Mouse (Mus musculus): ENCODE measurements around the gene Hmcn1.

Gene Hmcn1

DNA sequence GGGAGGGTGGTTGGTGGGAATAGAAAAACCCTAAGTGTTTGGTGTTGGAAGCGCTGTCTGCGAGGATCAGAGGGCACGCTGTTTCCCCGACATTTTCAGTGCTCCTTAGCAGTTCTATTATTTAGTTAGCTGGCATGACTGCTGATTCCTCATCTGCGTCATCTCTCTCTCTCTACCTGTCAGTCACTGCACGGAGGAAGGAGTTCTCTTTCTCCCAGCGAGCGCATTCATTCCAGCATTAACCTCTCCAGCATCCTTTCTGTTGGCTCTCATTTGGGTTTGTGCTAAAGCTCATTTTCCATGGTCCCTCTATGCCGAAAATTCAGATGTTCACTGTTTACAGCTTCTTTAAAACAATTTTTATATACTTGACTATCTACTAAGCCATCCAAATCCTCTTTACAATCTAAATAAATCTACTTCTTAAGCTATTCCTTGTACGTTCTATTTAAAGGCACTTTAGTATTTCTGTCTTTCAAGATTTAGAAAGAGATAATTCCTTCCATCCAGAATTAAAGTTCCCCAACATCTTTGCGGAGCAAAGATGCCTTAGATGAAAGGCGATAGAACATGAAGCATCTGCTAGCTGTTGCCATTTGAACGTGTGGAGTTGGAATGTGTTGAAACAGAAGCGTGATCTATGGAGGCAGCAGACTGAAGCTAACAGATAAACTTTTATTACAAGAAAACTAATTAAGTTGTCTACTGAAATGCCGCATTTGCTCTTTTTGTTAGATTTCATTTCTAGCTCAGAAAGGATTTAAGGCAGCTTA lies 210.0 kb downstream of the Hmcn1 start:
- DNase-seq (ENCODE audit: low spot score in 2 of 2) = no peak

DNA sequence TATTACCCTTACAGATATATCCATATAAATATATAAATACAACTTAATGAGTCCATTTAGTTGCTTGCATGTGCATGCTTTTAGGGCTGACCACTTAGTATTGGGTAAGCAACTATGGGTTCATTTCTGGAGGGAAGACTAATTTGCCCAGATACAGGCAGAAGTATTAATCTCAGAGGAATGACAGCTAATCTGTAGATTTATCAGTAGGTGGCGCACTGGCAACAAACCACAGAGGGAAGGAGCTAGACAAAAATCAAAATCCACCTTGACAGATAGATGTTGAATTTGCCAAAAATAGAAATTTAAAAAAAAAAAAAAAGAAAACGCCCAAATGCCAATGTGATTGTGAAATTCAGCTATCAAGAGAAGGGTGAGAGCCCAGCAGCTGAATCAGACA lies 213.3 kb downstream of the Hmcn1 start:
- no peak for DNase-seq (ENCODE audit: low spot score in 2 of 2)

DNA sequence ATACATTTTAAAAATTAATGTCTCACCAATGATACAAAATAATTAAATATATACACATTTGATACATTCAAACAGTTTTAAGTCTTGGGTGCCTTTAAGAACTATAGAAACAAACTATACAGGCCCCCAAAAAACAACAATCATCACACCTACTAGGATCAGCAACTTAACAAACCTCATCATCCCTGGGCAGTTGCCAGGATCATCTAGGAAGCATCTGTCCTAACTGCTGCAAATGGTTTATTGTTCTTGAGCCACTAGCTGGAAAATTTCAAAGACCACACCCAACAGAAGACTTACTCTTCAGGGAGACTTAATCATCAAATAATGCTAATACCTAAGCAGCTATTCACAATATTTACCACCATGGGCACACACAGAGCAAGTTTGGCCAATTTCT lies 216.5 kb downstream of the Hmcn1 start:
- DNase-seq (ENCODE audit: low spot score in 2 of 2) = no peak

DNA sequence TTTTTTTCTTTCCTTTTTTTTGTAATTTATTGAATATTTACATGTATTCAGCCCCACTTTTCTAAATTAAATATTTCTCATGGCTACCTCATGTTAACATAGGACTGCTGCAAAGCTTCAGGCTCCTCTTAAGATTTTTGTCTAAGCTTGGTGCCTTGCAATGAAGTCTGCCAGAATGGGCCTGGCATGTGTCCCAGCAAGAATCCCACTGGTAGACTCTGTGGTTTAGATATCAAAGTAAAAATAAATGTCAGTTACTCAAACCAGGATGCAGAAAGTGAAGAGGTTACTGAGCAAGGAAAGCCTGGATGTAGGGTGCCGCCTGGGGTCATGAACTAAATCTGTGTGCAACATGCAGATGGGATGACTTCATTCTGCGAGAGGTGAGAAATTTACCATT lies 217.5 kb downstream of the Hmcn1 start:
- no peak for DNase-seq (ENCODE audit: low spot score in 2 of 2)

DNA sequence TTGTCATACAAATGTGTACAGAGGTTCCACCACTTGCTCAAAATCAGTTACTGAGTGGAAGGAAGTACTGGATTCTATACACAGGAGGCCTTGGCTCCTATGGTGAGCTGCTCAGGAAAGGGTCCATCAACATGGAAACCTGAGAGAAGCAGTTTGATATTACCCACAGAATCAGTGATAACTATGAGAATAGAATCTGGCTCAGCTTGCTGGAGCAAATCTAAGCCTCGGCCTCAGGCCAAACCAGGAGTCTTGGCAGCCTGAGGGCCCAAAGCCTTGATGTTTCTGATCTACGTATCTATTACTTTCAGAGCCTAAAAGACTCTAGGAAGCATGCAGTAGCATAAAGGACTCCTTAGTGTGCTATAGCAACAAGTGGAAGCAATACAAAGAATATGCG lies 220.3 kb downstream of the Hmcn1 start:
- no peak for DNase-seq (ENCODE audit: low spot score in 2 of 2)

DNA sequence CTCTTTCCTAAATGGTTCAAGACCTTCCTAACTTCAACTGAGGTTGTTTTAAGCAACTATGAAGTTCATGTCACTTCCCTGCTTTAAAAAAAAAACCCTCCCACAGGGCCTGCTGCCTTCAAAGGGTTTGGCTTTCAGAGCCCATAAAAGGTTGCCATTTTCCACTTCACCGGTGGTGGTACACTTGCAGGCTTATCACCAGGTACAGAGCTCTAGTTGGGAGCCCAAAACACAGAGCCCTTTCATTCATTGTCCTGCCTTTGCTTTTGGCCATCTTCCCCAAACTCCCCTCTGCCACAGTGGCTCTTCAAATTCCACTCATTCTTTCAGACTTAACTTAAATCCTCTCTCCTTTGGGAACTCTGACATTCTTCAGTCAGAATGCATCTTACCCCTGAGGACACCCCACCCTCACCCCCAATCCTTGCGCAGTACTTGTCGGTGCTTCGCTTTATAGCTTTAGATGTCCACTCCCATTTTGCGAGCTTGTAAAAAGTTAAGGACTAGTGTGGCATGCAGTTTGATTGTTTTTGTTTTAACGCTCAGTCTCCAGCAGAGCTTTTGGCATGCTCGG lies 222.2 kb downstream of the Hmcn1 start:
- no peak for DNase-seq (ENCODE audit: low spot score in 2 of 2)

DNA sequence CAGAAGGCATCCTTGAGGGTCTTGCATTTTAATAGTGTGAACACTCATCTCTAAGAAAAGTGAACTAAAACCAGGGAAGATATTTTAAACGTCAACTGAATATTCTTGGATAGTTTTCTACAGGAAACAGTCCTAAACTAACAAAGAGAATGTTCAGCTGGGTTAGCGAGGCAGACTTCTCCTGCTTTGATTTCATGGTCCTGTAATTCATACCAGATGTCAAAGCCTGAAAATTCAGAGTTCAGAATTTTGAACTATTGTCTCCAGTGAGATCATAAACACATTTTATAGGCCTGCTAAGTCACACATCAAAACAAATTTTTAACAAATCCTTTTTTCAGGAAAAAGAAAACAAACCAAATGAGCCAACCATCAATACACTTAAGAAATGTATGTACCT lies 223.4 kb downstream of the Hmcn1 start:
- DNase-seq (ENCODE audit: low spot score in 2 of 2) = no peak

DNA sequence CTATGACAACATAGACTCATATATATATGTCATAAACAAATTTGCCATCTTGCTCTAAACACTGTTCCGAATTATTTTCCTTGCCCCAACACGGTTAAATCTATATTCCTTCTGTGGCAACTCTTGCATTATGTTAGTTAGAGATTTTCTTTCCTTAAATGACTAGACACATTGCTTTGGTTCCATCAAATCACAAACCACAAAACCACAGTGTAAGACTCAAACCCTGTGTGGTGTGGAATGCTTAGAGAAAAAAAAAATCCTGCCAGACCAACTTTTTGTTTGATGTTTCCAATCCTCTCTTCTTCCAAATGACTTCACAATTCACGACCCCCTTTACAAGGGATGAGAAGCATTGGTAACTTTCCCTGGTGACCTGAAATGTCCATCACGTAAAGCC lies 231.6 kb downstream of the Hmcn1 start:
- no peak for DNase-seq (ENCODE audit: low spot score in 2 of 2)

DNA sequence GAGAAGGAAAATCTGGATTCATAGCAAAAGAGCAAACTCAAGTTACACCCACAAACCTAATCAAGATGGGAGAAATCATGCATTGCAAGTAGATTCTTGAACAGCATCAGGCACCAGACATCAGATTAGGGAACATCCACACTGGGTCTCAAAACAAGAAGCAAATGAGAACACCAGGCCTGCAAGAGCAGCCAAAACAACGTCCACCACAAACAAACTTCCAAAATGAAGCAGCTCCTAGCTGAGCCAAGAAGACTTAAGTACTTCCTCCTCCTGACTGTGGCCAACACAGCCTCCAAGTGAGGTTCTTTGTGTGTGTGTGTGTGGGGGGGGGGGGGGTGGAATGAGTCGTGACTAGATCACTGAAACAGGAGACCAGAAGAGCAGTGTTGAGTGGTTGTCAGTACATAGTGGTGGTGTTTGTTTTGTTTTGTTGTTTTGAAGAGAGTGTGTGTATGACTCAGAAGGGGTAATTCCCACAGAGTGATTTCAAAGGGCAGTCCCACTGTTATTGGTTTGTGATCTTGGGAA lies 232.4 kb downstream of the Hmcn1 start:
- peak in 1 of 2 experiments; percentile 10 for DNase-seq (ENCODE audit: low spot score in 2 of 2)

DNA sequence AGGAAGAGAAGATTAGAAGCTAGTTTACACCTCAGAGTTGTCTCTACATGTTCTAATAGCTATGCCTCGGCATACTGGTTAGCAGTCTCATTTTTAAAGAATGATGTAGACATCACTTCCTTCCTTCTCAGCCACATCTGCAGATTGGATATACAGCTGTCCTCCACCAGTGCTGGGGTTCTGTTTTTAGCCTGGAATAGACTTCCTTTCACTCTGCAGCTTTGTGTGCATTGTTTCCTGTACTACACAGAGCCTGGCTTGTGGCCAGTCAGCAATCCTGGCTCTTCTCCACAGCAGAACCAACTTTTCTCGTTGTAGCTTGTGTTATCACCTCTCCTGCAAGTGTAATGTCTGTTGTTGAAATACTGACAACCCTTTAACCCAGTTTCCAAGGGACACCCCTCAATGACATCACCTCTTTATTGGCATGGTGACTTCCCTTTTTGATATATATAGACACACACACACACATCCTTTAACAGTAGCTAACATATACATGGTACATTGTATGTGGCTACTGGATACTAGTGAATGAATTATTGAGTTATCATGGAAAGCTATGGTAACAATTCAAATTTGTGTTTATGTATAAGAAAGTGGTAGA lies 233.7 kb downstream of the Hmcn1 start:
- DNase-seq (ENCODE audit: low spot score in 2 of 2) = peak in 1 of 2 experiments; percentile 19

DNA sequence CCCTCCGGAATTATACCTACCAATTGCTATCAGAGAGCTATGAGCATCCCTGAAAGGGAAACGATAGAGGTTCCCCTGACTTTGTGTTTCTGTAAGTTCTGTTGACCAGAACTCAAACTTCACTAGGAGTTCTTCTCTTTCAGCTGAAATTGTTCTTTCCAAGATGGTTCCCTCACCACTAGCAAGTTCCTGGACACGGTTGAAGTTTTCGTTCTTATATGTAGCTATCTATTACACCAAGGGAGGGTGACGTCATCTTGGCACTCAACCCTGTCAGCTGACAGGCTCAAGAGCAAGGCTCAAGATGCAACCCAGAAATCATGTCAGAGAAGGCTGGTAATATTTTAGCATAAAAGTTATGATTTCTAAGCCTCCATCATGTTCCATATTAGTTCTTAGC lies 239.3 kb downstream of the Hmcn1 start:
- DNase-seq (ENCODE audit: low spot score in 2 of 2) = no peak

DNA sequence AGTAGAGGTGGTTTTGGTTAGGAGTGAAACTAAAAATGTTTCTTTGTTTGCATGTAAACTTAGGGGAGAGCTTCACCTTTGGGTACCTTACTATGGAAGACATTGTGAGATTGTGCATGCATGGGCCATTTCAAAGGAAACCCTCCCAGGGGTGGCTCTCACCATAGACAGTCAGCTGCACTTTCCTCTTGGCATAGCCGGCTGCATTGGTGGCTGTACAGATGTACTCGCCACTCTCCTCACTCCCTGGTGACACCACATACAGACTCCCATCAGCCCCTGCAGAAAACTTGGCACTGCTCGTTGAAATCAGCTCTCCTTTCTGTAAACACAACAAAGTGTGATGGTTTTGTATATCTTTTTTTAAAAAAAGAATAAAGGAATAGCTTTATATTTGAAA lies 244.5 kb downstream of the Hmcn1 start:
- DNase-seq (ENCODE audit: low spot score in 2 of 2) = no peak

DNA sequence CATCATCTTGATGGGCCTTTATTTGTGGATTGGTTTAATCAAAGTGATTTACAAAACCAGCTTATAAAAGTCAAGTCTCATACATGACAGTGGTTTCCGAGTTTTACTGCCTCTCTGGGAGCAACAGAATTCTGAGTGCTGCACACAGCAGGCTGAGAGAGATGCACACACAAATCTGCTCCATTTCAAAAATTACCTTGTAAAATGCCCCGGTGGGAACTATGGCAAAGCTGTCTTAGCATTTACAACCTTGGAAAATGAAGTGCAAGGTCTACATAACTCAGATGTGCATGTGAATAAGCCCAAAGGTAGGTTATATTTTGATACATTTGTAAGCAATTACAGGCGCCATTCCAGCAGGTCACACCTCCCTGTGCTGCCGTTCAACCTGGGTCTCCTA lies 245.5 kb downstream of the Hmcn1 start:
- DNase-seq (ENCODE audit: low spot score in 2 of 2) = no peak

DNA sequence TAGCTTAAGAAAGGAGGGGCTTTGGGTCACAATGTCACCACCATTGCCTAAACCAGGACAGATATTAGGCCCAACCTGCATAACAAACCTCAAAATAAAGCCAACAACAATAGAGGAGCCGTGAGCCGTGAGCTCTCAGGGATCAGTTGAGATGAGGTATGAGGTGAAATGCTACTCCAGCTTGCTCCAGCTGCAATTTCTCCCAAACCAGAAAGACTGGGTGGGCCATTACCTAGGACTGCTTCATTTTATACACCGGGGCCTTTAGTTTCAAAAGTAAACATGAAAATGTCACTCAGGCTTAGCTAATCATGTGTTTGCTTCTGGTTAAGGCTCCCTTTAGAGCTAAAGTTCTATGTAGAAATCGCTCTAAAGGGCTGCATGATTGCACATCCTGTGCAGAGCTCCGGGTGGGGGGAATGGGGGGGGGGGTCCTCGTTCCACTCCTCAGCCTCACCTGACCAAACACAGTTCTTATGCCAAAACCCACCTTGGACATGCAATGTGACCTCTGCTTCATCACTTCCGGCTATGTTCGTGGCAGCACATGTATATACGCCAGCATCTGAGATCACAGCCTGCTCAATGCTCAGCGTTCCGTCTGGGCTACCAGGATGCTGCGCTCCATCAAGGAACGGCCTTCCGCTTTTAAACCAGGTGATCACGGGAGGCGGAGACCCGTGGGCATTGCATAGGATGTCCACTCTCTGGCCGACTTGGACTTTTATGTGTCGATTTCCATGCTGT lies 250.0 kb downstream of the Hmcn1 start:
- no peak for DNase-seq (ENCODE audit: low spot score in 2 of 2)

DNA sequence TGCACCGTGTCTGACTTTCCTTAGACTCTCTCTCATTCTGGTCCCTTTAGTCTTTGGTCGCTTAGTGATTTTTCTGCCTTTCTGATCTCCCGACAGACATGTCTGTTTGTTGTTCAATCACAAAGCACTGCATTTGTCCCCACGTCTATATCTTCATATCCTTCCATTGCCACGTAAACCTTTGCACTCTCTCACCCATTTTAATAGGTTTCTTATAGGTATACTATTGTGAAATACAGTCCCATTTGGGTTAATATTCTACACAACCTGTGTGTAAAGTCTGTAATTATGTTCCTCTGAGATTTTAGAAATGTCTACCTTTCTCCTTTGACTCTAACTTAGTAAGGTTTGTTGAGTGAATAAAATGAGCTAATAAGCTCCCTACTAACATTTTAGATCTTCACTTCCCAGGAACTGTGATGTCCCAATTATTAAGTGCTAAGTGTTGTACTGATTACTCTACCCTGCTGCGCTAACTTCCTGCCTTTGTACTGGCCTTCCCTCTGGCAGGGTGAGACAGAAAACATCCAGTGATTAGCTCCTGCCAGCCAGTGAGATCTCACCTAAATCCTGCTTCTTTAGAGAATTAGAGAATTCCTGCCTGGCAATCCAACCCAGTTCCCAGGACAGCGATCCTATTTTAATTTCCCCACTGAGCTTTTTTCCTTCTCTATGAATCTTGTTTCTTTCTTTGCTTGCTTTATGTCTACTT lies 250.7 kb downstream of the Hmcn1 start:
- no peak for DNase-seq (ENCODE audit: low spot score in 2 of 2)

DNA sequence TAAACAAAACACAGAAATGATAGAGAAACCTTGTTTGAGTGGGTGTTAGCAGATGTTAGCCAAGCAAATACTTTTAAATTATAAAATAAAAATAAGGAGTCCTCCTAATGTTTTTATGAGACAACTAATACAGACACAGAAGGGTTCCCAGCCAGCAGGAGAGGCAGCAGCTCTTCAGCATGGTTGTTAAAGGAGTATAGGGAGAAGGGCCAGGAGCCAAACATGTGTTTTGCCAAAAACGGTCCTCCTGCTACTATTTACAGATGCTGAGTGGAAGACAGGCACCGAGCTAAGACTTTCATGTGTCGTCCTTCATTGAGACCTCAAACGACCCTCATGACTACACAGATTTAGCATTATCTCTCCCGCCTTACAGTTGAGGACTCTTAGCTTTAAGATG lies 281.8 kb downstream of the Hmcn1 start:
- DNase-seq (ENCODE audit: low spot score in 2 of 2) = no peak

DNA sequence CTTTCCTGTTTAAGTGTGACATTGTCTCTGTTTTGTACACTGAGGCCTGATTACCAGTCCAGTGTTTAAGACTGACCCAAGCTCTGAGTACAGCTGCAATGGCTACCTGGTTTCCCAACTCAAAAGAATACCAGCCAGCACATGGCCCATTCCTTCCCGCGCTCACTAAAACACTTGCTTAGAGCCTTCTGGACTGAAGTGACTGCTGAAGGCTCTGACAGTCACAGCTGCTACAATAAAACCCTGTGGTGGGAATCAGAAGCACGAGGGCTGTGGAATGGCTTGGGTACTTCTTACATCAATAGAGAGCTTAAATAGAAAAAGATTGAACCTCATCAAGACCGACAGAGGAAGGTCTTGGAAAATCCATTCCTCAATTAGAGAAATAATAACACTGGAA lies 286.7 kb downstream of the Hmcn1 start:
- DNase-seq (ENCODE audit: low spot score in 2 of 2) = no peak

DNA sequence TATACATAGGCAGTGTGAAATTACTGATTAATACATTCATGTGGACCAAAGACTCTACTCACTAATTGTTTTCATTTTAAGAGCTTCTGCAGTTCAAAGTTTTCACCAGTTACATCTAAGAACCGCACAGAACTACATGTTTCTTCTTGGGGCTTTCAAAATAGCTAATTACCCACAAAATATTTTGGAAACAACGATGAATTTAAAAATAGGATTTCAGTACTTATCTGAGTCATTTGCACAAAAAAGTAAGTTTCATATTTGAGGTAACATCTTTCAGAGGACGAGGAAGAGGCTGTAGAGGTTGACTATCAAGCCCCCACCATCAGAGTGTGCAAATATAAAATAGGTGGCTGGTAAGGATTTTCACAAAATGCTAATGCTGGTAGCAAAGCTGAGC lies 295.5 kb downstream of the Hmcn1 start:
- DNase-seq (ENCODE audit: low spot score in 2 of 2) = no peak

DNA sequence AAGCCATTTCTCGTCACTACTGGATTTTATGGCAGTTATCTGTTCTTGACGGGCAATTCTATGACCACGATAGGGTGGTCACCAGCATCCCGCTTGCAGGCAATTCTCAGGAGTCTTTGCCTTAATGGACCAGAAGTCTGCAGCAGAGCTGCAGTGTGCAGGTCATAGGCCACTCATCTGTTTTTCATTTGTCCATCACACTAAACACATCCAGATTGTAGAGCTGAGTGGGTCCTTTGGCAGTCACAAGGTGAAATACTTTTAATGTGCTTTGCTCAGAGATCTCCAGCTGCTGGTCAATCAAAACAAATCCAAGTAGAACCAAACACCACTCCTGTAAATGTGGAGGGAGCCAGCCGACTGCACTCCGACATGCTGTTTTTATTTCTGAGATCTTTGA lies 311.2 kb downstream of the Hmcn1 start:
- DNase-seq (ENCODE audit: low spot score in 2 of 2) = no peak

DNA sequence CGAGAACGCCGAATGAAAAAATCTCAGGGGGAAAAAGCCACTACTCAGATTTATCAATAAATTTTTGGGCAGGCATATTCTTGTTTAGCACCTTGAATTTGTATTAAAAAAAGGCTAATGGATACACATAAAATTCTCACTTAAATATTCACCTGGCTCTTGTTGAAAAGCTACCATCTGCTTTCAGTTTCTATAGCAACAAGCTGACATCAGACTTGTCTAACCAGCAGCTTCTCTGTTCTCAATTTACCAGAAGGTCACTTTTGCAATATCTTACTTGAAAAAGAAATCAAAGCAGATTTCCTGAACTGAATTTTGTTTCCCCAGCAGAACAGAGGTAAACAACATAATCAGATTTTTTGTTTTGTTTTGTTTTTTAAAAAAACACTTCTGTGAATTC lies 311.8 kb downstream of the Hmcn1 start:
- DNase-seq (ENCODE audit: low spot score in 2 of 2) = no peak

DNA sequence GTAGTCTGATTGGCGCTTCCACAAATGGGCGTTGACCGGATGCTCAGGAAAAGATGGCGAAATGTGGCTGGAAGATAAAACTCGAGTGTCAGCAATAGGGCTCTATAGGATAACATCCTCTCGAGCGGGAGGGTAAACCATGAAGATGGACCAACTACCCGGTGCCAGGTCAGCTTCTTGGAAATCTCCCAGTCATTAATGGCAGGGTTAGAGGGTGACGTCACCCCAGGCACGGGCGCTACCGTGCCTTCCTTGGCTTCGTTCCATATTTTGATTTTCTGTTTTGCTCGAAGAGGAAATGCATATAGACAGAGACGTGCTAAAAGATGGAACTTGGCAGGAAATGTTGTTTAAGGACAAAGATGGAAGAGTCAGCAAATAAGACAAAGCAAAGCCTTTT lies 312.2 kb downstream of the Hmcn1 start:
- peak in 1 of 2 experiments; percentile 6 for DNase-seq (ENCODE audit: low spot score in 2 of 2)

DNA sequence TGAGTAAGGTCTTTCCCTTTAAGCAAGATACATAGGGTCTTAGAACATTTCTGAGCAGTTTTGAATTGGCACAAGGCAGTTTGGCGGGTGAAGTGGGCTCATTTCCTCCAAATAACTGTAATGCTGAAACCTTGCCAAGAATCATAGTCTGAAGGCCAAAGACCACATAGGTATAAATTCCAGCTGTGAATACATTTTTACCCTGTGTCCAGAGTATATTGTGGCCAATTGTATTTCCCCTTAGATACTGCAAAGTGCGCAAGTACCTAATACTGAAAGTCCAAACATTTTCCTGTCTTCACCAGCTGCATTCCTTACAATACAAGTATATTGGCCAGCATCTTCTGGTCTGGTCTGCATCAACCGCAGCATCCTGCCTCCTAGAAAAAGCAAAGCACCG lies 312.9 kb downstream of the Hmcn1 start:
- no peak for DNase-seq (ENCODE audit: low spot score in 2 of 2)

Data from frontal cortex, postnatal 10 days (tissue).